Mouse (Mus musculus) granulocyte monocyte progenitor cell, adult 5-6 weeks (primary cell): ENCODE measurements around the gene Dnaic1. TPM values are rescaled to one million over a fixed set of nuclear protein-coding genes. Genes with fewer than 3 reads are reported as not detected.

Source experiments
- ATAC-seq: replicated peaks from 2 replicates; pipeline ENCODE4 v1.8.0; 2016; ENCODE audit warnings: mild to moderate bottlenecking, moderate TSS enrichment, inconsistent platforms; ENCODE audit not compliant: poor library complexity, severe bottlenecking
- total RNA-seq, 2 experiments: library from RNA; stranded (forward) in 1 of 2; stranded (reverse) in 1 of 2; fragments of 200-712, 200-1000 nt in 1 of 2; fragments of >200 nt in 1 of 2; fragmentation: Nextera tagmentation in 1 of 2; gene quantifications; 2 replicates each; pipeline ENCODE4 v1.2.3; 2014 to 2017

The Dnaic1 gene
- total RNA-seq, 2 experiments from 2014 or later = not detected

DNA sequence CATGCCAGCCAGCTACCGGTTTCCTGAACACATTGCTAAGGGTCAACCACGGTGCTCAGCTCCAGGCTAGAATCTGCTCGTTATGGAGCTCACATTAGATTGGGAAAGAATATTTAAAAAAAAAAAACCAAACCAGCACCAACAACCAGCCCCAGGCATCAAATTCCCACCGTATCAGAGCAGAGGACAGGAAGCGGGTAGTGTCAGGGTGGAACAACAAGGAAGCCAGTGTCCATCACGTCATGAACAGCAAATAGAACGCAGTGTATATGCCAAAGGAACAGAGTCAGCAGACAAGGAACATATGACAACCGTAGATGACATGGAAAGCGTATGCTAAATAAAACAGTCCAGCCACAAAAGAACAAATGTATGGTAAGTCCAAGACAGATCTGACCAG, 63.4 kb downstream of the Dnaic1 start:
- no peak for ATAC-seq

GRCm38 (mm10) chr4:41634631-41635030, 65.1 kb downstream of the Dnaic1 start:
- no peak for ATAC-seq

- no peak for ATAC-seq
Observed at GRCm38 (mm10) chr4:41635224-41635623, 65.6 kb downstream of the Dnaic1 start.

DNA sequence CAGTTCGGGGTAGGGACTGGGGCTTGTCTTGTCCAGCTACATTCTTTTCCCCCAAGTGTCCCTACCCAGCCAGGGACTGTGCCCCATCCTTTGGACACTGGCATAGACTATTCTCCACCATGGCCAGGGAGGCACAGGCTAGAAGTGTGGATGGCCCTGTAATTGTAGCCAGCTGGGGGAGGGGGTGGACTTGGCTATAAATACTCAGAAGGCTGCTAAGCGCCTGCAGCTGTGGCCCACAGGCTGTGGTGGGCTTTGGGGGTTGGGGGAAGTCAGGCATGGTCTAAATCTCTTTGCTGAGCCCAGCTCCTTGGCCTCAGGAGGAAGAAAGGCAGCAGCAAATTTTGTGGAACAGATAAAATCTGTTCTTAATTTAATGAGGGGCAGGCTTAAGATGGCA, 66.3 kb downstream of the Dnaic1 start:
- ATAC-seq = no peak

GRCm38 (mm10) chr4:41636366-41636765, 66.8 kb downstream of the Dnaic1 start:
- ATAC-seq = no peak

DNA sequence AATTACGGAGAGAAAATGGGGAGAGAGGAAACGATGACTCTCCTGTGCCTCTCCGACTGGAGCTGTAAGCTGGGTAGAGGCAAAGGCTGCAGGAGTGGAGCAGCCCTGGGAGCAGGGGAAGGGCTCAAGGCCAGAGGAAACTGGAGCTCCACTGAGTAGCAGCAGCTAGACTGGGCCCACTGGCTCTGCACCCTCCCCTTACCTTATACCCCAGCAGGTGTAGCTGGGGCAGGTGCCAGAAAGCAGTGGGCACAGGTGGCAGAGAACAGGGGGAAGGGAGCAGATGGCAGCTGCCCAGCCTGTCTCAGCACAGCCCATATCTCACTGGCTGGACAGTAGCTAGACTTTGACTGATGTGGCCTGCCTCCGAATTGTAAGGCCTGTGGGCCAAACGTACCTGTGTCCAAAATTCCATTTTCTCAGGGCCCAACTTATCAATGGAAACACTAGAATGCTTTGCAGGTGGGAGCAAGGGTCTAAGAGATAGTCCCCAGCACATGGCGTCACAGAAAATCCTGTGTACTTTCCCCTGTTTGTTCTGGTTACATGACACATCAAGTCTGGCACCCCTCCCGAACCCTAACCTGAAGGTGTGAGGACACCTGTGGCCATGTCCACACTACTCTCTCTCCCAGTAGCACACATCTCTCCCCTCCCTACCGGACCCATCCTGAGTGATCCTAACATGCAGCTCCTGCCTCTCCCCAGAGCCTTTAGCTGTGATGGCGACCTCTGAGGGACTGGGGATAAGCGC, 67.5 kb downstream of the Dnaic1 start:
- no peak for ATAC-seq

GRCm38 (mm10) chr4:41638186-41638731, 68.7 kb downstream of the Dnaic1 start:
- no peak for ATAC-seq

GRCm38 (mm10) chr4:41638828-41639213, 69.2 kb downstream of the Dnaic1 start:
- ATAC-seq = no peak

GRCm38 (mm10) chr4:41639214-41639841, 69.8 kb downstream of the Dnaic1 start:
- no peak for ATAC-seq

GRCm38 (mm10) chr4:41639913-41640507, 70.4 kb downstream of the Dnaic1 start, which contains the start of gene Enho:
Gene Enho, minus strand, starts transcription at chr4:41640324.
- peak; percentile 97 for ATAC-seq

- ATAC-seq = no peak
Observed at GRCm38 (mm10) chr4:41641199-41641822, 71.7 kb downstream of the Dnaic1 start.

DNA sequence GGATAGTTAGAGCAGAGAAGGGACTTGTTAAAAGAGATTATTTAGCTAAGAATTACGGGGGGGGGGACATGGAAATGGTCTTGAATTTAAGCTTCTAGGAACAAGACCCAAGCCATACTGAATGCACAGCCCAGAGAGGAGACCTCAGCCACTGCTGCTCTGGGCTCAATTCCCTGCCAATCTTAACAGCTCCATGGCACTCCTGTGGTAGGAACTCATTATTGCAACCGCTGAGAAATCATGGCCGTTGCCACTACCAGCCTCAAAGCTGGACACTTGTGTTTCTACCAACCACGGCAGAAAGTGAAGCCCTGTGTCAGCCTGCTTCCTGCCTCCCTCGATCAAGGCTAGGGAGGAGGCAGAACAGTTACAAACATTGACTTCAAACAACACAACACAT, 75.9 kb downstream of the Dnaic1 start:
- ATAC-seq = peak; percentile 74; the same call in 1 of the 2 replicates

GRCm38 (mm10) chr4:41648157-41648556, 78.6 kb downstream of the Dnaic1 start:
- no peak for ATAC-seq

- no peak for ATAC-seq
Observed at GRCm38 (mm10) chr4:41648627-41649026, 79.1 kb downstream of the Dnaic1 start.

GRCm38 (mm10) chr4:41653296-41653695, 83.7 kb downstream of the Dnaic1 start:
- peak; percentile 90 for ATAC-seq

DNA sequence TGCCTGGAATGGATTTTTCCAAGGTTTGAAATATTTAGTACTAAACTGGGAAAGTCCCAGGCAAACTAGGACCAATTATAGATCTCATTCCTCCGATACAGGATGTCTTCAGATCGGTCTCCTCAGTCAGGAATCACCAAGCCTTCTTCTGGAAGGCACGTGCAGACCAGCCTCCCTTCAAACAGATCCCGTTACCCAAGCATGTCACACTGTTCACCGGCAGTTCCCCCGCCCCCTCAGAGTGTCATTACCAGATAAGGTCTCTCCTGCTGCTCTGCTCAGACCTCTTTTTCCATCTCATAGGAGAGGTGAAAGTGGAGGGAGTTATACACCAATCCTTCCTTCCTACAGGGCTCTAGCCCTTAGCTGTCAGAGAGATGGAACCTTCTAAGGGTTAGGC, 84.2 kb downstream of the Dnaic1 start:
- ATAC-seq = no peak

- ATAC-seq = 0 out of 2 replicates have a peak, but pooled peaks have one; percentile 54
Observed at GRCm38 (mm10) chr4:41654217-41654616, 84.6 kb downstream of the Dnaic1 start.

DNA sequence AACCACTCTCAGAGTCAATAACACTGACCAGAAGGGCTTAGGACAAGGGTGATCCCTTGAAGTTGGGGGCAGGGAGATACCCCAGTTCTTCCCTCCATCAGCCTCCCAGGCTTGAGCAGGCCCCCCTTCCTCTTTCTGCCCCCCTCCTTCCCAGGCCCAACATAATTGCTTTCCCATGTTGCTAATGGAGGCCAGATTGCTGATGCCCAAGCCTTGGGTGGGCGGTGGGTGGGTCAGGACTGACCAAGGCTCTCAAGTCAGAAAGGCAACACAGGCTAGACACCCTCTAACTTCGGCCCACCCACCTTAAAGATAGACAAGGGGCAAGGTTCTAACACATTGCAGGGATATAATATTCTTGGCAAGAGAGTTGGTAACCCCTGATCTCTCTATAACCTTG, 86.0 kb downstream of the Dnaic1 start:
- no peak for ATAC-seq

- peak; percentile 42; the same call in 1 of the 2 replicates for ATAC-seq
Observed at GRCm38 (mm10) chr4:41658566-41659384, 89.2 kb downstream of the Dnaic1 start.

GRCm38 (mm10) chr4:41659556-41659955, 90.0 kb downstream of the Dnaic1 start:
- no peak for ATAC-seq
